Mouse (Mus musculus) embryonic stem cell, embryonic (primary cell): Measurements from ENCODE around the gene Psmb11.

Source experiments
- CTCF ChIA-PET, 4 experiments: fragments of 300-600 bp in 2 of 4; fragments of 350-600 bp in 2 of 4; sonication (Branson Sonifier 250); formaldehyde crosslinking; loops; one replicate each; lab custom pipeline; 2022; ENCODE audit warnings: inconsistent platforms in 2 of 4; lab: Charles Lee
- POLR2A ChIA-PET, 4 experiments: fragments of 300-600 bp in 2 of 4; fragments of 350-600 bp in 2 of 4; sonication (Branson Sonifier 250); formaldehyde crosslinking; loops; one replicate each; lab custom pipeline; 2022; ENCODE audit warnings: antibody characterized with exemption in 4 of 4, inconsistent platforms in 1 of 4; lab: Charles Lee

The Psmb11 gene

DNA sequence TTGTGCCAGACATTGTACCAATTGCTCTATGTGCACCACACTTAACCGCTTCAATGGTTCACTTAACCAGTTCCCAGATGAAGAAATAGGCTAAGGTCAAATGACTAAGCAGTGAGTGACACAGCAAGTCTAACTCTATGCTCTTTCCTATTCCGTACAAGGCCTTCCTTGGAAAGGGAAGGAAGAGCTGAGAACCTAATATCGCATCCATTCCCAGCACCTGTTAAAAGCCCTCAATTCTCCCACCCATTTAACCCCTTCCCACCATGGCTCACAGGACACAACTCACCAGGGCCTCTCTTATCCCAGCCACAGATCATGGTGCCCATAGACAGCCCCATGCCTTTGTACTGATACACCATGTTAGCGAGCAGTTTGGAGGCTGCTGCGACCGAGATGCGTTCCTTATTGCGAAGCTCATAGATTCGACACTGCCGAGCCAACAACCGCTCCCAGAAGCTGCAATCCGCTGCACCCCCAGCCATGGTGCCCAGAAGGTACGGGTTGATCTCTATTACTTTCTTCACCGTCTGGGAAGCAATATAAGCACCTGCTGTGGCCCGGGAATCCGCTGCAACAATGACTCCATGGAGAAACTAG lies 4.9 kb upstream of the Psmb11 start:
- CTCF ChIA-PET = interaction anchor here in 3 of 4 experiments (0.6 to 2.7 kb wide), 11 partner anchors 11 to 102 kb away, joined by 3 to 11 read pairs (median 4); no protein-coding TSS in a partner anchor
- POLR2A ChIA-PET = interaction anchor here in 2 of 4 experiments (0.6 to 67.6 kb wide), 30 partner anchors 7 to 186 kb away, joined by 3 to 2028 read pairs (median 6); partner anchors contain the start of genes Cdh24 (in 2 of the 2), Haus4 (in 2 of the 2), 4931414P19Rik (in 1 of the 2) and Ajuba (in 1 of the 2)

DNA sequence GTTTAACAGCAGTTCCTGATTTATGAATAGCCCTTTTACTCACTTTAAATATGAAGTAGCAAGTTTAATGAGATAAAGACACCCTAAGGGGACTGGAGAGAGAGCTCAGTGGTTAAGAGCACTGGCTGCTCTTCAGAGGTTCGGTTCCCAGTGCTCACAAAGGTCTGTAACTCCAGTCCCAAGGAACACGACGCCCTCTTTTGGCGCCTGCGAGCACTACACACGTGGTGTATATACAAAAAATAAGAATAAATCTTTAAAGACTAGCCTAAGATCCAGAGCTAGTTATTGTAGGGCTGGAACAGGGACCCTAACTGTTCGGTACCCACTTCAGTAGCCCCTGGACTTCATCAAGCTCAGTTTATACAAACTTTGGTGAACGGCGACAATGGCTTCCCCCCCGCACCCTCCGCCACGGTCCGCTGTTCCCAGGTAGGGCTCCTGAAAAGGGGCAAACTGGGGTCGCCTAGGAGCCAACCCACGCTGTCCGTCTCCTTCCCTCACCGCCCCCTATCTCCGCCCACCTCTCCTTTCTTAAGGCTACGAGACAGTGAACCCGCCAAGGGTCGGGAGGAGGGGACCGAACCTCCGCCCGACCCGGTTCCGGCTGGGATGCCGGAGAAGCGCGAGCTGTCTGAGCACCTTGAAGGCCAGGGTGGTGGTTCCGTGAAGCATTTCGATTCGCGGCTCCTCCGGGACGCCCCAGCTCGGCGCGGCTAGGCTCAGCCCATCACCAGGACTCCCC lies 3.9 kb upstream of the Psmb11 start:
- POLR2A ChIA-PET = interaction anchor here (0.6 to 67.6 kb wide), 55 partner anchors 8 to 443 kb away, joined by 3 to 2028 read pairs (median 4); partner anchors contain the start of genes 1700123O20Rik (in 3 of the 4), 4931414P19Rik (in 3 of the 4), Acin1 (in 3 of the 4) and Ajuba (in 2 of the 4)
- CTCF ChIA-PET = interaction anchor here in 3 of 4 experiments (0.6 to 2.7 kb wide), 23 partner anchors 9 to 184 kb away, joined by 3 to 11 read pairs (median 4); partner anchors contain the start of genes 4931414P19Rik (in 1 of the 3) and Cdh24 (in 1 of the 3)

DNA sequence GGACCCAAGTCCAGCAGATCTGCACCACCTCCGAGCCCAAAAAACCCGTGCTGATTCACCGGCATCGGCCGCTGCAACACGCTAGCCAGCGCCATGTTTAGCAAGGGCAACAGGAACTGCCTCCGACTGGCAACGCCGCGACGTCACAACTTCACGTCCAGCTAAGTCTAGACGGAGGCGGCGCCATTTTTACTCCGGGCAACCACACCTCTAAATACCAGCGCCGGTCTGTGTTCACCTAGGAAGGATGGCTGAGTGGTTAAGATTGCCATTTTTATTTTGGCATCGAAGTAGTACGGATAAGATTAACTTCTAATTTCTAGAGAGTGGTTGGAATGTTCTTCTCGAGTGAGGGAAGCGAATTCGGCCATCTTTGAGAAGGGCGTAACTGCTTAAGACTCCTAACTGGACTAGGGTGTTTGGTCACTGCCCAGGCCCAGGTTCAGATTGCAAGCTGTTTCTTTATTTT lies 3.3 kb upstream of the Psmb11 start, which contains the start of gene Psmb5:
Psmb5 (minus strand) TSS at position 126 of the 469 bp plus-strand sequence.
- CTCF ChIA-PET = interaction anchor here in 2 of 4 experiments (0.8 to 2.7 kb wide), 17 partner anchors 8 to 185 kb away, joined by 3 to 11 read pairs (median 4); partner anchors contain the start of gene Cdh24 (in 1 of the 2)
- POLR2A ChIA-PET = interaction anchor here (0.6 to 67.6 kb wide), 51 partner anchors 8 to 444 kb away, joined by 3 to 2028 read pairs (median 4); partner anchors contain the start of genes 1700123O20Rik (in 3 of the 4), 4931414P19Rik (in 3 of the 4), Acin1 (in 3 of the 4) and Ajuba (in 2 of the 4)

DNA sequence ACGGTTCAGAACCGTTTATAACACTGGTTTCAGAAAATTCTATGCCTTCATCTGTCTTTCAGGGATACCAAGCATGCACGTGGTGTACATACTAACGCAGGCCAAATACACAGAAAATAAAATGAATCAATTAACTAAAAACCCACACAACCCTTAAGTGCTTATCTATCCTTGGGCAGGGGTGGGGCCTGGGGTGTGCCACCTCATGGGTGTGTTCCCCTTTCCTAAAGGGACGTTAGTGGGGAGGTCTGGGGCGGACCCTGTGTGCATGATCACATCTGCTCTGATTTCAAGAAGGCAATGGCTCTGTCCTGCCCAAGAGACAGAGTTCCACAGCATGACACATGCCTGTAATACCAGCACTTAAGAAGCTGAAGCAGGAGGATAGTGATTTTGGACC lies 2.1 kb downstream of the Psmb11 start:
- CTCF ChIA-PET = interaction anchor here in 3 of 4 experiments (0.6 to 1.0 kb wide), 3 partner anchors 13 to 98 kb away, joined by 3 to 4 read pairs (median 3); partner anchors contain the start of gene 4931414P19Rik (in 1 of the 3)
- POLR2A ChIA-PET = interaction anchor here in 2 of 4 experiments (1.5 to 67.6 kb wide), 4 partner anchors 12 to 63 kb away, joined by 3 to 2028 read pairs (median 7); partner anchors contain the start of genes 1700123O20Rik (in 1 of the 2), 4931414P19Rik (in 1 of the 2), Acin1 (in 1 of the 2) and Ajuba (in 1 of the 2)

DNA sequence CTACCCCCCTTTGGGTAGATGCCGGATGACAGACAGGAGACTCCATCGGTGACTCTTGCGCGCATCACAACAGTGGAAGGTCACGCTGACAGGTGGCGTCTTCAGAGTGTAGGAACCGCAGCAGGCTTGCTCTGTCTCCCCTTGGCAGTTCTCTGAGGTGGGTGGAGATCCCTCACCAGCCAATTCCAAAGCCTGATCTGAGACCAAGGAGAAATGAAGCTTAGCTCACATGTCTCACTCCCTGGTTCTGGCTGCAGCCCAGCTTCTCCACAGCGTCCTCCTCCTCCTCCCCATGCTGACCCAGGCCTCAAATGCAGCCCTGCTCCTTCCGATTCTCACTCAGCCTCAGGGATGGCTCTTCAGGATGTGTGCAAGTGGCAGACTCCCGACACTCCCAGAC lies 3.7 kb downstream of the Psmb11 start:
- POLR2A ChIA-PET = interaction anchor here in 3 of 4 experiments (0.6 to 67.6 kb wide), 13 partner anchors 8 to 109 kb away, joined by 3 to 2028 read pairs (median 4); partner anchors contain the start of genes 1700123O20Rik (in 1 of the 3), 4931414P19Rik (in 1 of the 3), Acin1 (in 1 of the 3) and Ajuba (in 1 of the 3)
- CTCF ChIA-PET = interaction anchor here in 2 of 4 experiments (1.1 to 2.7 kb wide), 5 partner anchors 10 to 71 kb away, joined by 3 to 10 read pairs (median 5); partner anchors contain the start of genes Cdh24 (in 1 of the 2), Gm17606 (in 1 of the 2) and Haus4 (in 1 of the 2)

DNA sequence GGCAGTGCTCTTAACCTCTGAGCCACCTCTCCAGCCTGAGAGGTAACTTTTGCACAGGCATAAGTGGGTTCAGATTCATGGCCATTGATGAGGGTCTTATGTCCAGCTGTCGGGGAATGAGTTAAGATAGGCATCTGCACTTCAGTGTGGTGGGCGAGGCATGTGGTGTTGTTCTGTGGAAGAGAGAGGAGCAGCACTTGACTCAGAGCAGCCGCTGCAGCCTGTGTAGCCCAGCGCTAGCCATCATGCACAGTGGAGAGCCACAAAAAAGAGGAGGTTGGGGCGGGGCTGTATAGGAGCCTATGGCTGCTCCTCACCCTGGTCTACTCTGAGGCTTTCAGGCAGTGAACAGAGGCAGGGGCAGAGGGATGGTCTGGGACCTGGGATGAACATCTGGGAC lies 6.9 kb downstream of the Psmb11 start:
- CTCF ChIA-PET = interaction anchor here in 1 of 4 experiments (1.0 kb wide), 1 partner anchor 100 kb away, joined by 3 read pairs; no protein-coding TSS in a partner anchor
- POLR2A ChIA-PET = no interaction called here

DNA sequence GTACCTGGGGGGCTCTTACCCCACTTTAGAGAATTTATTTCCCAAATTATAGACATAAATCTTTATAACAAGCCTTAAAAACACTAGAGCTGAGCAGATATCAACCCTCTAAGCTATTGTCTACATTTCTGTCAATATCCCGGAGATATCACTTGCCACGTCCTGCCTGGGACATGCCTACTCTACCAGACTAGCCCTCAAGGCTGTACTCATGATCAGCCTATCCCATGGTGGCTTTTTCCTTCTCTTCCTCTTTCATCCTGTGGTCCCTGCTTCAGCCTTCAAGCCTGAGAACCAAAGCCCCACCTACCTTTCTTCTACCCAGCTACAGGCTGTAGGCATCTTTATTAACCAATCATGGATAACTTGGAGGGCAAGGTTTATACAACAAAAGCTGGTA lies 8.6 kb downstream of the Psmb11 start:
- ChIA-PET POLR2A (interaction anchor here in 2 of 4 experiments (3.2 to 4.8 kb wide), 3 partner anchors 12 to 13 kb away, joined by 11 to 30 read pairs (median 28); partner anchors contain the start of genes Psmb5 (in 2 of the 2) and Cdh24 (in 1 of the 2)), CTCF (interaction anchor here in 2 of 4 experiments (0.6 to 1.4 kb wide), 3 partner anchors 21 to 43 kb away, joined by 3 to 4 read pairs (median 4); no protein-coding TSS in a partner anchor)

DNA sequence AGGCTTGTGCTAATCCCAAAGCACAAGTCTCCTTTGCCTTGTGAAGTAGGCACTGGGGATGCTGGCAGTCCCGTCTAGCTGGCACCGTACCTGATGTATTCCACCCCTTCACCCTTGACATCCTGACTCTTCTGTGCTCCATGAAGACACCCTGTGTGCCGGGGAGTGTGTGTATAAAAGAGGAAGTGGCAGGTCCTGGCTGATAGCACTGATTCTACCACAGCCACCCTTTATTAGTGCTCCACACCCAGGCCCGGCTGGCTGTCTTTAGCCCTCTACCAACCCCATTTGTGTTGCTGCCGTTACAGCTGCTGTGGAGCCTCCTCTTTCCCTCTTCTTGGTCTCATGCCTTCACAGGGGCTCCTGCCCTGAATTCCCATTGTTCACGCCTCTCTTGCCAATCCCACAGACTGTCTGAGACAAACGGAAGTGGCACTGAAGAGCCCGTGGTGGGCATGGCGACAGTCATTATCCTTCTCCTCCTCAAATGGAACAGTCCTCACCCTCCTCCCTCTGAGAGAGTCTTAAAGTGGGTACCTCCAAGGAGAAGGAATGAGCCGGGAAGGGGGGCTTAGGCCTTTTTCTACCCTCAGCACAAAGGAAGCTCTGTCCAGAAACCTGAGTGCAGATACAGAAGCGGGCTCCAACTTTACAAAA lies 9.5 kb downstream of the Psmb11 start:
- POLR2A ChIA-PET = interaction anchor here in 2 of 4 experiments (0.8 to 4.8 kb wide), 10 partner anchors 9 to 58 kb away, joined by 3 to 30 read pairs (median 4); partner anchors contain the start of genes Psmb5 (in 2 of the 2), 1700123O20Rik (in 1 of the 2), Acin1 (in 1 of the 2) and Cdh24 (in 1 of the 2)
- CTCF ChIA-PET = interaction anchor here in 3 of 4 experiments (0.6 to 3.2 kb wide), 6 partner anchors 20 to 81 kb away, joined by 3 to 14 read pairs (median 4); no protein-coding TSS in a partner anchor

DNA sequence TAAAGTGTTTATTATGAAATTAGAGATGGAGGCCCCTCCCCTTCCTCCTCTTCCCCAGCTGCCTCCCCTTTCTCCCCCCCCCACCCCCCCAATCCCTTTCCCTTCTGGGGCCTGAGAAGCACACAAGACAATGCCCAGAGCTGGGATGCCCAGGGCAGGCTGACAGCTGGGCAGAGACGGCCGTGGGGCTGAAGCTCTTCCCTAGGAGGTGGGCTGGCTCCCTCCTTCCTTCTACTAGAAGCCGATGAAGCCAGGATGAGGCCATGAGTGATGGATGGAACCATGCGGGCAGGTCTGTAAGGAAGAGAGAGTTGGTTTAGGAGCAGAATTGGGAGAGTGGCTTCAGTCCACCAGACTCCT lies 10.0 kb downstream of the Psmb11 start:
- POLR2A ChIA-PET = interaction anchor here in 3 of 4 experiments (0.8 to 4.8 kb wide), 13 partner anchors 9 to 378 kb away, joined by 3 to 30 read pairs (median 4); partner anchors contain the start of genes Psmb5 (in 3 of the 3), 1700123O20Rik (in 1 of the 3), Acin1 (in 1 of the 3) and Cdh24 (in 1 of the 3)

DNA sequence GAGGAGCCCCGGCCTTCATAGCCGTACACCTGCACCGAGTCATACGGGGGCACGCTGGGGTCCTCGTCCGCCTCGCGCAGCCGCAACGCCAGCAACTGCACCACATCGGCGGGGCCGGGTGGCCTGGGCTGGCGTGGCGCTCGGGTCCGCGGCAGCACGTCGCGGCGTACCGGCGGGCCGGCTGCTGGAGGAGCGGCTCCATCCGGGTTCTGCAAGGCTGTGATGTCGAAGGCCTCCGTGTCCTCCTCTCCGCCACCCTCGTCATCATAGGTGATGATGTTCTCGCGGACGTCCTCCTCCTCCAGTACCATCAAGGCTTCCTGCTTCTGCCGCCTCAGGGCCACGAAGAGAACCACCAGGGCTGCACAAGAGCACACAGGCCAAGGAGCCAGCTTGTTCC lies 11.0 kb downstream of the Psmb11 start:
- ChIA-PET CTCF (interaction anchor here (0.6 to 3.2 kb wide), 15 partner anchors 9 to 234 kb away, joined by 3 to 14 read pairs (median 3); partner anchors contain the start of genes Cdh24 (in 2 of the 4), Haus4 (in 1 of the 4) and Prmt5 (in 1 of the 4)), POLR2A (interaction anchor here in 3 of 4 experiments (0.5 to 4.8 kb wide), 17 partner anchors 10 to 379 kb away, joined by 3 to 30 read pairs (median 4); partner anchors contain the start of genes Psmb5 (in 3 of the 3), 4931414P19Rik (in 2 of the 3), 1700123O20Rik (in 1 of the 3) and Cdh24 (in 1 of the 3))

More for the DNA sequence above, 10.0 kb downstream of the Psmb11 start:
- CTCF ChIA-PET = interaction anchor here in 3 of 4 experiments (0.6 to 3.2 kb wide), 7 partner anchors 20 to 80 kb away, joined by 3 to 14 read pairs (median 4); no protein-coding TSS in a partner anchor

DNA sequence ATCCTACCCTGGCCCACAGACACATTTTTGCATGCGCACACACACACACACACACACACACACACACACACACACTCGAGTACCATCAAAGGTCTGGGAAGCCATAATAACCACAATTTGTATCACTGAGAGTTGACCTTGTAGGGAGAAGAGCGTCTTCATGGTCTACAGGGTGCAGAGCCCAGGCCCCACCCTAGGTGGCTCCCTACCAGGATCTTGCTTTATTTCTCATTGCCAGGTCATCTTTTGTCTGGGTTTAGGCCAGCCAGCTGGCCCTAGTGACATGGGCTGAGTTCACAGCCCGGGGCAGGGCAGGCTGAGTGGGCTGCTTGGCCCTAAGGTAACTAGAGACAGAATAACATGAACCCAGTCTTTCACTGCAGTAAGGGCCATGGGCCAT lies 12.9 kb downstream of the Psmb11 start:
- CTCF ChIA-PET = interaction anchor here in 2 of 4 experiments (0.6 to 1.8 kb wide), 9 partner anchors 8 to 488 kb away, joined by 3 to 10 read pairs (median 4); partner anchors contain the start of genes Haus4 (in 1 of the 2) and Psmb5 (in 1 of the 2)
- POLR2A ChIA-PET = interaction anchor here in 2 of 4 experiments (0.9 to 4.8 kb wide), 5 partner anchors 9 to 64 kb away, joined by 3 to 30 read pairs (median 6); partner anchors contain the start of gene Psmb5 (in 1 of the 2)

DNA sequence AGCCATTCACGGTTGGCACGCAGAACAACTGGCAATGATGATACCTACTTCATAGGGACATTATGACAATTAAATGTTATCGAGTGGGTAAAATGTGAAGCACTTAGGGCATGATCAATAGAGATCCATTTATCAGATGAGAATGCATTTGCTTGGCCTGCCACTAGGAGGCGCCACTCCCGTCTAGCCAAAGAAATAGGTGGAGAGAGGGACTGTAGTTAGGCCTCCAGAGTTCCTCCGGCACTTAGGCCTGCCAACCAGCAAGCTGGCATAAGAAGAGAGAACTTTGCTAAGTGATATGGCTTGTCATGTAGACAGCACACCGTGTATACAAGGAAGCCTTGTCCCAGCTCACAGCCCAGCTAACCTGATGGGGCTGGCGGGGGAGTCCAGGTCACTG lies 15.7 kb downstream of the Psmb11 start:
- POLR2A ChIA-PET = interaction anchor here in 2 of 4 experiments (0.9 to 3.3 kb wide), 16 partner anchors 10 to 290 kb away, joined by 3 to 17 read pairs (median 4); partner anchors contain the start of genes Psmb5 (in 2 of the 2), 1700123O20Rik (in 1 of the 2), Acin1 (in 1 of the 2) and Haus4 (in 1 of the 2)
- CTCF ChIA-PET = interaction anchor here (0.6 to 4.8 kb wide), 29 partner anchors 10 to 398 kb away, joined by 3 to 38 read pairs (median 3); partner anchors contain the start of genes Haus4 (in 2 of the 4), Psmb11 (in 2 of the 4), 1700123O20Rik (in 1 of the 4) and Acin1 (in 1 of the 4)

DNA sequence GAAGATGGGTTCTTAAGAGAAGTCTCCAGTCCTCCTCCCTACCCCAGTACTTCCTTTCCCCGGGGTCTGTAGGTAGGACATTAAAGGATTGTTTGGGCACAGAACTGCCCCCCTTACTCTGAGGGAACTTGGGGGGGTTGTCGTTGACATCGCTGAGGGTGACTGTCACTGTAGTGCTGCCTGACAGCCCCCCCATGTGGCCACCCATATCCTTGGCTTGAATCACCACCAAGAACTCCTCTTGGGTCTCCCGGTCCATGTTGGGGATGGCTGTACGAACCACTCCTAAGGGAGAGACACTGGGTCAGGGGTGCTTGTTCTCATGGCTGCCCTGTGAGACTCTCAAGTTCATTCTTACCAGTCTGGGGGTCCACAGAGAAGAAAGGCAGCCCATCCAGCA lies 17.0 kb downstream of the Psmb11 start:
- ChIA-PET CTCF (interaction anchor here (0.6 to 4.8 kb wide), 22 partner anchors 12 to 174 kb away, joined by 3 to 38 read pairs (median 4); partner anchors contain the start of genes Haus4 (in 2 of the 4), 1700123O20Rik (in 1 of the 4), 4931414P19Rik (in 1 of the 4) and Acin1 (in 1 of the 4)), POLR2A (interaction anchor here in 2 of 4 experiments (0.6 to 3.3 kb wide), 15 partner anchors 12 to 289 kb away, joined by 3 to 17 read pairs (median 4); partner anchors contain the start of genes Psmb5 (in 2 of the 2), Haus4 (in 1 of the 2) and Psmb11 (in 1 of the 2))

DNA sequence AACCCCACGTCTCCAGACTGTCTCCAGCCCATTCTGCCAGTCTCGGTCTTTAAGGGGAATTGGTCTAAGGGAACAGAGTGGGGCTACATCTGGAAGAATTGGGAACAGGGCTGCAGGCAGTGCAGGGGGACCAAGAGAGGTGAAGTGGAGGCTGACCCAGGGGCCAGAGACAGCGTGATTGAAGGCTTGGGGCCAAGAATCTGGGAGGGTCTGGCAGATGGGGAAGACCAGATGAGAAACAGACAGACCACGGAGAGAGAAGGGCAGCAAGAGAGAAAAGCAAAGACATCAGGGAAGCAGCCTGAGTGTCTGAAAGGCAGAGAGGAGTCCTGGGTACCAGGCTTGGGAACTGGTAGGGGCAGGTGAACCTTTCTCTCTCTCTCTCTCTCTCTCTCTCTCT lies 18.9 kb downstream of the Psmb11 start:
- ChIA-PET CTCF (interaction anchor here in 2 of 4 experiments (0.7 to 4.2 kb wide), 4 partner anchors 12 to 71 kb away, joined by 3 to 77 read pairs (median 3); no protein-coding TSS in a partner anchor), POLR2A (interaction anchor here in 2 of 4 experiments (1.7 to 3.5 kb wide), 5 partner anchors 11 to 67 kb away, joined by 4 to 38 read pairs (median 9); partner anchors contain the start of gene Psmb5 (in 2 of the 2))

DNA sequence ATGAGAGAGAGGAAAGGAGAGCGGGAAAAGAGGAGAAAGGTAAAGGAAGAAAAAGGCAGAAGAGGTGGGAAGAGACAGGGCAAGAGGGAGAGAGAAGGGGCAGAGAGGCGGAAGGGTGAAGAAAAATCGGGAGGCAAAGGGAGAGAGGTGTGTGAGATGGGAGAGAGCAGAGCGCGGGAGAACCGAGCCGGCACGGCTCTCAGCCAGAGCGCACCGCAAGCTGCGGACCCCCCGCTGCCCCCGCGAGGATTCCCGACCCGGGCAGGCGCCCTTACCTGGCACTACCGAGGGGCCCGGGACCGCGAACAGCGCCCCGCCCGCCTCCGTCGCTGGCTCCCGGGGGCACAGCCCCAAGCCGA lies 19.7 kb downstream of the Psmb11 start, which contains the start of gene Gm17606:
Gm17606 (plus strand) TSS at position 7 of the 359 bp plus-strand sequence.
- POLR2A ChIA-PET = interaction anchor here in 3 of 4 experiments (0.6 to 3.6 kb wide), 14 partner anchors 10 to 162 kb away, joined by 3 to 38 read pairs (median 5); partner anchors contain the start of genes Psmb5 (in 2 of the 3), 1700123O20Rik (in 1 of the 3), Acin1 (in 1 of the 3) and Haus4 (in 1 of the 3)
- CTCF ChIA-PET = interaction anchor here in 3 of 4 experiments (0.6 to 4.2 kb wide), 18 partner anchors 8 to 1673 kb away, joined by 3 to 77 read pairs (median 4); partner anchors contain the start of genes 1700123O20Rik (in 1 of the 3) and Haus4 (in 1 of the 3)
